Mouse (Mus musculus) neural tube, embryonic 11.5 days (tissue): ENCODE measurements at regions not wholly inside any gene's neighbourhood (a gene's known extent, or its start where the extent isn't known, plus 50 kb on each side); places are given as distances from the start of the nearest gene placed in this dataset.

Experiments
- ATAC-seq: fragments of 200-750 bp; cut with Nextera tagmentation; 2 replicates; pipeline ENCODE4 v1.8.0; 2017; ENCODE audit warnings: moderate number of reproducible peaks, mild to moderate bottlenecking, moderate TSS enrichment, moderate library complexity; ENCODE audit not compliant: insufficient read depth, low FRiP score, low TSS enrichment
- DNase-seq: peaks from one replicate; pipeline ENCODE4 v3.0.0-alpha.2; 2015; ENCODE audit warnings: low spot score
- H3K27ac ChIP-seq: fragments of 300-500 bp; sonication (generic); 2 replicates; pipeline ENCODE4 v1.5.1; 2014; ENCODE audit warnings: low read depth, mild to moderate bottlenecking, low read length
- H3K27me3 ChIP-seq: fragments of 300-500 bp; sonication (generic); 2 replicates; pipeline ENCODE4 v1.6.1; 2014; ENCODE audit warnings: mild to moderate bottlenecking, low read length, mixed read lengths; ENCODE audit not compliant: control insufficient read depth, insufficient read depth
- H3K36me3 ChIP-seq: fragments of 300-500 bp; sonication (generic); 2 replicates; pipeline ENCODE4 v1.6.1; 2014; ENCODE audit warnings: mild to moderate bottlenecking, low read length, moderate library complexity, mixed read lengths; ENCODE audit not compliant: control insufficient read depth, insufficient read depth
- H3K4me1 ChIP-seq: fragments of 300-500 bp; sonication (generic); 2 replicates; pipeline ENCODE4 v1.6.1; 2014; ENCODE audit warnings: low read length, mixed read lengths; ENCODE audit not compliant: control insufficient read depth, insufficient read depth
- H3K4me2 ChIP-seq: fragments of 300-500 bp; sonication (generic); 2 replicates; pipeline ENCODE4 v1.6.1; 2014; ENCODE audit warnings: low read depth, mild to moderate bottlenecking, moderate library complexity
- H3K4me3 ChIP-seq: fragments of 300-500 bp; sonication (generic); 2 replicates; pipeline ENCODE4 v1.5.1; 2014; ENCODE audit warnings: low read depth, low read length
- H3K9ac ChIP-seq: fragments of 300-500 bp; sonication (generic); 2 replicates; pipeline ENCODE4 v1.6.1; 2014; ENCODE audit warnings: mild to moderate bottlenecking, low read length
- H3K9me3 ChIP-seq: fragments of 300-500 bp; sonication (generic); 2 replicates; pipeline ENCODE4 v1.6.1; 2016; ENCODE audit warnings: low read length; ENCODE audit not compliant: control insufficient read depth
- WGBS: fragments of 180-500 bp; shearing (Covaris S2); extraction: QIAGEN DNeasy Blood & Tissue Kit; methylation state at CpG from one replicate; pipeline ENCODE4 v1.1.7; 2014; 5-methylcytosine and 5-hydroxymethylcytosine counted together

DNA sequence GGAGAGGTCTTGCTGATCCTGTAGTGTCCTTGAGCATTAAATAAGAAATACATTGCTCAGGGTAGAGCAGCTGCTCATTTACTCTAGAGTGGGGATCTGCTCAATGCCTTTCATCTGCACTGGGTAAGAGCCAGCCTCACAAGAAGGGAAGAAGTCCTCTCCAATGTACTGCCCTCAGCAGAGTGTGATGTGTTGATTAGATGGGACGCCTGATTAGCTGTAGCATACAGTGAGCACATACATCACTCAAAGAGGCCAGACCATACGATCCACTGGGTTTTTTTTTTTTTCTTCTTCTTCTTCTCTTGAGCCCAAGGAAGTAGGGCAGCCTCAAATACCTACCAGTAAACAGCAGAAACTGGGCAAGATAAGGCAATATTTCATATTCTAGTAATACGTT is 140.7 kb downstream of the Ube2e3 start:
- Histone ChIP-seq H3K4me2 (no peak overlapping the region), H3K9me3 (no peaks in the 10 kb centered on the region), H3K36me3 (no peaks in the 10 kb centered on the region), H3K4me1 (no peaks in the 10 kb centered on the region), H3K27me3 (no peaks in the 10 kb centered on the region), H3K4me3 (no peak overlapping the region), H3K9ac (no peak overlapping the region), H3K27ac (no peak overlapping the region)
- 82% methylated on average over 3 of the region's 3 CpGs for WGBS
- ATAC-seq (no peak), DNase-seq (no peak)

- WGBS = 52% methylated on average over 2 of the region's 2 CpGs
- no peak overlapping the region for H3K4me3 ChIP-seq
Measured at GRCm38 (mm10) chr2:79009791-79010190, 141.9 kb downstream of the Ube2e3 start.

DNA sequence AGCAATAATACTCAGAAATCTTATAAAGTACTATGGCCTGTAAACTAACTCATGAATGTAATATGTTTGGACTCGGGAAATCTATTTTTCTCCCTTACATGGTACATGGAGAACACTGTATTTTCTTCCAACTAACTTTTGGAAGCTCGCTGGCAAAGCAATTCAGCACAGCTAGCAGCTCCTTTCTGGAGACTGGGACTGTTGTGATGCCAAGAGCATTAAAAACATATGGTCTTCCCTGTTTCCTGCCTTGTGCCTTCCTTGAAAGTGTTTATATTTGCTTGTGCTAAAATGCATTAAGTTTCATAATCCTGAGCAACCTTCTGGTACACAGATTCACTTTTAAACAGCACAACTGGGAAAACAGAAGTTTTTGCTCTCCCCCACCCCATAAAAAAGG is 142.3 kb downstream of the Ube2e3 start:
- Histone ChIP-seq H3K4me1 (no peaks in the 10 kb centered on the region), H3K27ac (no peak overlapping the region), H3K27me3 (no peaks in the 10 kb centered on the region), H3K36me3 (no peaks in the 10 kb centered on the region), H3K4me3 (no peak overlapping the region), H3K4me2 (no peak overlapping the region), H3K9me3 (no peaks in the 10 kb centered on the region), H3K9ac (no peak overlapping the region)
- WGBS = 87% methylated on average over 2 of the region's 2 CpGs
- no peak for DNase-seq
- ATAC-seq = no peak

More at GRCm38 (mm10) chr2:79009791-79010190, 141.9 kb downstream of the Ube2e3 start:
- Histone ChIP-seq H3K4me2 (no peak overlapping the region), H3K27ac (no peak overlapping the region), H3K4me1 (no peaks in the 10 kb centered on the region), H3K27me3 (no peaks in the 10 kb centered on the region), H3K9ac (no peak overlapping the region), H3K9me3 (no peaks in the 10 kb centered on the region), H3K36me3 (no peaks in the 10 kb centered on the region)
- DNase-seq (no peak), ATAC-seq (no peak)

DNA sequence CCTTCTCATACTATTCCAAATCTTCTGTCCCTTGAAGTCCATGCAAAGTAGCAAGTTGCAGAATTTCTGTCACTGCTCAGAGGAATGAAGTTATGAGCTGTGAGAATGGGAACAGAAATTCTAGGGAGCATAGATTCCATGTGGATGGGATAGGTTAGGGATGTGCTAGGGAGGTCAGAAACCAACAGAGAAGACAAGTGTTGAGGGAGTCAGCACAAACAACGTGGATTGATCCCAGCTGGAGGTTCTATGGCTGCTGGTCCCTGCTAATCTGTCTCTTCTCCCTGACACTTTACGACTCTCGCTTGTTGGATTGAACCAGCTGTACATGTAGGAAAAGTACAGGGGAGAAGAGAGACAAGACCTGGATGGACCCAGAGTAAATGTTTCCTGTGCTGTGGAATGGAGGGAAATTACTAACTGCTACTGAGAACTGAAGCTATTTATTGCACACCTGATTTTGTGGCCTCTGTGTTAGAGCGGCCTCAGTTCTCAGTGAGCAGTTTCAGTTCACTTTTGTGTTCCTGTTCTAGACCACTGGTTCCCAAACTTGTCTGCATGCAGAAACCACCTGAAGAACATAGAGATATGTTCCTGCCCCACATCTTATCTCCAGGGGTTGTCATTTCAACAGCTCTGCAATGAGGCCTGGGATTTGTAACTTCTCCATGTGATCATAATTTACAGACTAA is 151.0 kb downstream of the Ube2e3 start:
- WGBS = 66% methylated on average over 4 of the region's 4 CpGs
- no peak for ATAC-seq
- no peak overlapping the region for H3K27ac ChIP-seq
- H3K4me2 ChIP-seq = no peak overlapping the region
- DNase-seq = no peak
- H3K4me3 ChIP-seq = no peak overlapping the region
- H3K9me3 ChIP-seq = no peaks in the 10 kb centered on the region
- H3K36me3 ChIP-seq = no peaks in the 10 kb centered on the region
- H3K9ac ChIP-seq = no peak overlapping the region
- no peaks in the 10 kb centered on the region for H3K27me3 ChIP-seq
- H3K4me1 ChIP-seq = no peaks in the 10 kb centered on the region

DNA sequence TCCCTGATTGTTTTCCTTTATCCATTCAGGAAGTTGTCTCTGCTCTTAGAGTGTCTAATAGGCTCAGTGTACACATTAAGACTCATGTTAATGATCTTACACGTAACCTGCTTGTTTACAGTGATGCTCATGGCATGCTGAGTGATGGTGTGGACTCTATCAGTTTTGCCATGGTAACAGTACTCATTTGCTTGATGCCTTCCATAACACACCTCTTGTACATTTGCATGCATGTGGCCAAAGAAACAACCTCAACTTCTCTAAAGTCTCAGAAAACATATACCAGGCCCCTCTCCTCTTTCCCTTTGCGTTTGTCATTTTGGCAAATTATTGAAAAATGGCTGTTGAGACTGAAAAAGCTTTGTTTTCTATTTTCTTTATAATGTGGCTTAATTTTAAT is 155.0 kb downstream of the Ube2e3 start:
- H3K27me3 ChIP-seq = no peaks in the 10 kb centered on the region
- H3K9ac ChIP-seq = no peak overlapping the region
- H3K4me2 ChIP-seq = no peak overlapping the region
- DNase-seq (no peak), ATAC-seq (no peak)
- no peak overlapping the region for H3K4me3 ChIP-seq
- WGBS = 85% methylated on average over 2 of the region's 2 CpGs
- no peaks in the 10 kb centered on the region for H3K36me3 ChIP-seq
- H3K27ac ChIP-seq = no peak overlapping the region
- H3K4me1 ChIP-seq = no peaks in the 10 kb centered on the region
- no peaks in the 10 kb centered on the region for H3K9me3 ChIP-seq

GRCm38 (mm10) chr2:79025678-79026077 is 157.8 kb downstream of the Ube2e3 start:
- WGBS = 83% methylated on average over 4 of the region's 4 CpGs
- Histone ChIP-seq H3K9ac (no peak overlapping the region), H3K9me3 (no peaks in the 10 kb centered on the region), H3K4me3 (no peak overlapping the region), H3K27me3 (no peaks in the 10 kb centered on the region), H3K4me2 (no peak overlapping the region), H3K27ac (no peak overlapping the region), H3K36me3 (no peaks in the 10 kb centered on the region), H3K4me1 (no peaks in the 10 kb centered on the region)
- DNase-seq (no peak), ATAC-seq (no peak)

GRCm38 (mm10) chr2:79030990-79031389 is 163.1 kb downstream of the Ube2e3 start:
- no peaks in the 10 kb centered on the region for H3K4me1 ChIP-seq
- H3K4me2 ChIP-seq = no peak overlapping the region
- ATAC-seq = no peak
- WGBS = 76% methylated on average over 1 of the region's 1 CpGs
- H3K27ac ChIP-seq = no peak overlapping the region
- H3K27me3 ChIP-seq = no peaks in the 10 kb centered on the region
- H3K9me3 ChIP-seq = no peaks in the 10 kb centered on the region
- no peaks in the 10 kb centered on the region for H3K36me3 ChIP-seq
- no peak overlapping the region for H3K4me3 ChIP-seq
- no peak overlapping the region for H3K9ac ChIP-seq
- no peak for DNase-seq

DNA sequence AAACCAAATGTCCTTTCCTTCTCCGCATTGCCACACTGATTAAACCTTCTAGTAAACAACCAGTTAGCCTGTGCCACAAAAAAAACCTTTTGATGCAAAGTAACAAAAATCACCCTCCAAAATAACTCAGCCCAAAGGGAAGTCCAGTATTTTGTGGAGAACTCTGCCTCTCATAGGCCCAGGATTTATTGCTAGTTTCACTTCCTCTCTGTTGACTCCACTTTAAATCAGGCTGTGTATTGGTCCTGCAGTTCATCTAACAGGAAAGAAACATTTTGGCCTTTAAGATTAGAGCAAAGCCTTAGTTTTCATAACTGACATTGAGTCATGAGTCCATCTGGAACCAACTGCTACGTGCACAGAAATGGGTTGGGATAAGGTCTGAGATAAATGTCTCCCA is 168.4 kb downstream of the Ube2e3 start:
- Histone ChIP-seq H3K27ac (no peak overlapping the region), H3K36me3 (no peaks in the 10 kb centered on the region), H3K27me3 (no peaks in the 10 kb centered on the region), H3K4me2 (no peak overlapping the region), H3K9me3 (no peaks in the 10 kb centered on the region), H3K4me3 (no peak overlapping the region), H3K9ac (no peak overlapping the region), H3K4me1 (peaks cover 4% of the 10 kb centered on the region; the same call in 1 of the 2 replicates)
- DNase-seq = no peak
- 91% methylated on average over 2 of the region's 2 CpGs for WGBS
- ATAC-seq = no peak

DNA sequence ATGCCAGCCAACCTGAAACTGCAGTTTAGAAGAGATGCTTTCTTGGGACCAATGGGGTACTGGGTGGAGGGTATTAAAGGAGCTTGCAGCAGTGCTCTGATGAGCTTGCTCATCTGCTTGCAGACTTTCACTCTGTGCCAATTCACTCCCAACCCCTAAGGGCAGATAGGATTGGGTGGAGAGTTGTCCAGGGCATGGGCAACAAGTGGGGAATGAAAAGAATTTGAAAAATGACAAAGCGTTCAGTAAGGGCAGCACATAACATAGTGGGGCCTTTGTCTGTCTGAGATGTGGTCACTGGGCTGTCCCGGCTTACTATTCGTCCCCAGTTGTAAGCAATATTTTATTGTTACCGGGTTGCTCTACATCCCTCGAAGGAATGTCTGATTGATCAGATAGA is 170.7 kb downstream of the Ube2e3 start:
- no peaks in the 10 kb centered on the region for H3K9me3 ChIP-seq
- H3K27ac ChIP-seq = no peak overlapping the region
- 42% methylated on average over 5 of the region's 5 CpGs for WGBS
- peaks cover 4% of the 10 kb centered on the region; the same call in 1 of the 2 replicates for H3K4me1 ChIP-seq
- no peak for ATAC-seq
- no peaks in the 10 kb centered on the region for H3K36me3 ChIP-seq
- H3K4me2 ChIP-seq = no peak overlapping the region
- H3K4me3 ChIP-seq = no peak overlapping the region
- no peaks in the 10 kb centered on the region for H3K27me3 ChIP-seq
- no peak overlapping the region for H3K9ac ChIP-seq
- DNase-seq = no peak
